Mouse (Mus musculus): ENCODE measurements at regions not wholly inside any gene's neighbourhood (a gene's known extent, or its start where the extent isn't known, plus 50 kb on each side); places are given as distances from the start of the nearest gene placed in this dataset.

DNA sequence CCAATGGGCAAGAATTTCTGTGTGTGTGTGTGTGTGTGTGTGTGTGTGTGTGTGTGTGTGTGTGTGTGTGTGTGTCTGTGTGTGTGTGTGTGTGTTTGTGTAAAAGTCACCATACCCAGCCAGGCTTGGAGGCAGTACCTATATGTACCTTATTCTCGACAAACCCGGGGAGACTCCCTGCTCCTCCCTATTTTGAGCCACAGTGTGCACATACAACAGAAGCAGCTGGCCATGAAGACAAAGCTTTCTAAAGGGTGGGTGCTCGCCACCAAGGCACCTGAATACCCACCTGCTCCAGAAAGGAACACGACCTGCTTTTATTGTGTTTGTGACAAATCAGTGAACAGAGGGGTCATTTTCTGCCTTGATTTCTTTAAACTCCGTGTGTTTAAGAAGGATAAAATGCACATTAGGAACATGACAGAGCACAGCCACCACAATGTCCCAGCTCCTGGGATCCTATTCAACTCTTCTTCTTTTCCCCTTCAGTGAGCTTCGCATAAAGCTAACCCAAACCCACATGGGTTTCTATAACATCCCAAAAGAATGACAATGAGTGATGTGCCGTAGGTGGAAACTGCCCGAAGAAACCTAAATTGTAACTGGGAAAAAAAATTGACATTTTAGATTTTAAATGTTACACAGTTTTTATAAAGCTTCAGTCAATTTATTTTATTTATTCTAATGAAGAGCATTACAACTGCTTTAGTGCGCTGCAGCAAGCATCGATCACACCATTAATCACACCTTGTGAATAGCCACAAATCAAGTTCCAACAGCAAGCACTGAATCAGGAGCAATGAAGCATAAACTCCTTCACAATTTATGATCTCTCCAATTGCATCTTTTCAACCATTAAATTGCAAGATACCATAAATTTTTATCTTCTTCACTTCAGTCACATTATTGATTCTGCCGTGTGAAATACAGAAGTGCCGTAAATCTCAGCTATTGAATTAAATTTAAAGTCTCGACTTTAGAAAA is 232.0 kb downstream of the Cdca7 start:
- H3K9ac ChIP-seq (replicated peaks; ENCODE audit: low read depth, low read length) = no peak overlapping the region
- H3K4me2 ChIP-seq (ENCODE audit: low read depth, low read length) = no peak overlapping the region
- WGBS = 88% methylated on average over 13 of the region's 13 CpGs
- ATAC-seq (ENCODE audit: insufficient read depth, low read depth) = no peak
- H3K9me3 ChIP-seq (replicated peaks; ENCODE audit: control insufficient read depth, low read length) = no peaks in the 10 kb centered on the region
- no peak for DNase-seq (ENCODE audit: low spot score)
- H3K36me3 ChIP-seq (replicated peaks; ENCODE audit: control insufficient read depth, insufficient read depth, low read length) = no peaks in the 10 kb centered on the region
- TF ChIP-seq CTCF (IDR thresholded peaks at IDR 0.05; ENCODE audit: low read depth) (no peak), EP300 (IDR thresholded peaks at IDR 0.05; ENCODE audit: low read depth) (no peak)
- no peak overlapping the region for H3K27ac ChIP-seq (ENCODE audit: low read depth)
- H3K4me3 ChIP-seq (ENCODE audit: low read depth, low read length) = no peak overlapping the region
- H3K27me3 ChIP-seq (ENCODE audit: control insufficient read depth, insufficient read depth, low read length) = no peaks in the 10 kb centered on the region
- peaks cover 7% of the 10 kb centered on the region; the same call in 1 of the 2 replicates for H3K4me1 ChIP-seq (ENCODE audit: control insufficient read depth, insufficient read depth)

DNA sequence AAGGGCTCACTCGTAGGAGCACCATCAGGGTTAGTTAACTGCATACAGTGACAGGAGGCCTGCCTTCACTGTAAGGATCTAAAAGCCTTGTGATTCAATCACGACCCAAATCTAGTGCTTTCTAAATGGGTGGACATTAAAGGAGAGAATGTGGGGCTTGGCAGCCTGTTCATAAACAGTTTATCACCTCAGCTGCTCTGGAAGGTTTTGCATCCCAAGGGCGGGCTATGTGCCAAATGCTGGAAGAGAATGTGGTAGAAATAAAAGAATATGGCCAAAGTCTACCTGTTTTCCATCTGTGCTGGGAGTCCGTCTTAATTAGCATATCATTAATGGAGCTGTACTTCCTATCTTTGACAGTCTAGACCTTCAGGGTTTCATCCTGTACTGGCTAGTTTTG is 241.0 kb downstream of the Cdca7 start:
- Histone ChIP-seq H3K9ac (replicated peaks; ENCODE audit: low read depth, low read length) (no peak overlapping the region), H3K4me1 (ENCODE audit: control insufficient read depth, insufficient read depth) (no peaks in the 10 kb centered on the region), H3K36me3 (replicated peaks; ENCODE audit: control insufficient read depth, insufficient read depth, low read length) (no peaks in the 10 kb centered on the region), H3K27me3 (ENCODE audit: control insufficient read depth, insufficient read depth, low read length) (no peaks in the 10 kb centered on the region), H3K4me2 (ENCODE audit: low read depth, low read length) (no peak overlapping the region), H3K27ac (ENCODE audit: low read depth) (no peak overlapping the region), H3K4me3 (ENCODE audit: low read depth, low read length) (no peak overlapping the region), H3K9me3 (replicated peaks; ENCODE audit: control insufficient read depth, low read length) (no peaks in the 10 kb centered on the region)
- ATAC-seq (ENCODE audit: insufficient read depth, low read depth) = no peak
- 80% methylated on average over 4 of the region's 4 CpGs for WGBS
- no peak for DNase-seq (ENCODE audit: low spot score)
- TF ChIP-seq EP300 (IDR thresholded peaks at IDR 0.05; ENCODE audit: low read depth) = no peak
- TF ChIP-seq CTCF (IDR thresholded peaks at IDR 0.05; ENCODE audit: low read depth) = no peak

DNA sequence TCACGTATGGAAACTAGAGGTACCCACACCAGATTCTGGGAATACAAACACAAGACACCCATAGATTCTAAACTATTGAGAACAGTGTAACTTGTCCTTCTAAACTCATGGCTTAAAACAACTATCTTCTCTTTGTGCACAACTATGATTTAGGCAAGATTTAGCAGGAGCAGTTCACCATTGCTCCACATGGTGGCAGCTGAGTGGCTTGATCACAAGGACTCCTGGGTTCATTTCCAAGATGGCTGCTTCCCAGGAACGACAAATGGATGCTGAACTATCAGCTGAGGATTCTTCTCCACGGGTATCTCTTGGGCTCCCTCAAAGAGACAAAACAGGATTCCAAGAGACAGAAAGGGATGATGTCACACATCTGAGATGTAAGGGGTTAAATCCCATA is 251.5 kb downstream of the Sp3 start:
- no peaks in the 10 kb centered on the region for H3K27me3 ChIP-seq (ENCODE audit: control insufficient read depth, insufficient read depth, low read length)
- no peak for TF ChIP-seq EP300 (IDR thresholded peaks at IDR 0.05; ENCODE audit: low read depth)
- TF ChIP-seq CTCF (IDR thresholded peaks at IDR 0.05; ENCODE audit: low read depth) = peak; percentile 82
- H3K9ac ChIP-seq (replicated peaks; ENCODE audit: low read depth, low read length) = no peak overlapping the region
- H3K4me3 ChIP-seq (ENCODE audit: low read depth, low read length) = no peak overlapping the region
- peaks cover 5% of the 10 kb centered on the region; the same call in 1 of the 2 replicates for H3K4me1 ChIP-seq (ENCODE audit: control insufficient read depth, insufficient read depth)
- no peaks in the 10 kb centered on the region for H3K36me3 ChIP-seq (replicated peaks; ENCODE audit: control insufficient read depth, insufficient read depth, low read length)
- 38% methylated on average over 3 of the region's 3 CpGs for WGBS
- H3K4me2 ChIP-seq (ENCODE audit: low read depth, low read length) = no peak overlapping the region
- DNase-seq (ENCODE audit: low spot score) (peak; percentile 47), ATAC-seq (ENCODE audit: insufficient read depth, low read depth) (no peak)
- no peak overlapping the region for H3K27ac ChIP-seq (ENCODE audit: low read depth)
- H3K9me3 ChIP-seq (replicated peaks; ENCODE audit: control insufficient read depth, low read length) = no peaks in the 10 kb centered on the region

DNA sequence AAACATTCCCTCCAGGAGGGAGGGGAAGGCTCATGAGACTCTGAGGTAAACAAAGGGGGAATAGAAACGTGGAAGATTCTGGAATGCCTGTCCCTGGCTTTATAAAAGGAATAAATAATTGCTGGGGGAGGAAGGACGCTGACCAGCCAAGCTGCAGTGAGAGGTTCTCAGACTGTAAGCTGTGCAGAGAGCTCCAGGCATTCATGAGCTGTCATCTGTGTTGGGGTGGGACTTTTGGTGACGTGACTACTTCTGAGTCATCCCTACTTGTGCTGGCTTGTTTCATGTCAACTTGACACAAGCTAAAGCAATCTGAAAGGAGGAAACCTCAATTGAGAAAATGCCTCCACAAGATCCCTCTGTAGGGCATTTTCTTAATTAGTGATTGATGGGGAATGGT is 246.9 kb downstream of the Sp3 start:
- no peaks in the 10 kb centered on the region for H3K4me1 ChIP-seq (ENCODE audit: control insufficient read depth, insufficient read depth)
- H3K9ac ChIP-seq (replicated peaks; ENCODE audit: low read depth, low read length) = no peak overlapping the region
- TF ChIP-seq EP300 (IDR thresholded peaks at IDR 0.05; ENCODE audit: low read depth) (no peak), CTCF (IDR thresholded peaks at IDR 0.05; ENCODE audit: low read depth) (no peak)
- H3K9me3 ChIP-seq (replicated peaks; ENCODE audit: control insufficient read depth, low read length) = no peaks in the 10 kb centered on the region
- no peak for ATAC-seq (ENCODE audit: insufficient read depth, low read depth)
- no peaks in the 10 kb centered on the region for H3K27me3 ChIP-seq (ENCODE audit: control insufficient read depth, insufficient read depth, low read length)
- no peak overlapping the region for H3K4me3 ChIP-seq (ENCODE audit: low read depth, low read length)
- no peaks in the 10 kb centered on the region for H3K36me3 ChIP-seq (replicated peaks; ENCODE audit: control insufficient read depth, insufficient read depth, low read length)
- H3K4me2 ChIP-seq (ENCODE audit: low read depth, low read length) = no peak overlapping the region
- no peak overlapping the region for H3K27ac ChIP-seq (ENCODE audit: low read depth)
- no peak for DNase-seq (ENCODE audit: low spot score)
- WGBS = 33% methylated on average over 3 of the region's 3 CpGs

GRCm38 (mm10) chr2:72735035-72735434 is 245.2 kb downstream of the Sp3 start:
- Histone ChIP-seq H3K9ac (replicated peaks; ENCODE audit: low read depth, low read length) (no peak overlapping the region), H3K4me3 (ENCODE audit: low read depth, low read length) (no peak overlapping the region), H3K27ac (ENCODE audit: low read depth) (no peak overlapping the region), H3K4me1 (ENCODE audit: control insufficient read depth, insufficient read depth) (no peaks in the 10 kb centered on the region), H3K4me2 (ENCODE audit: low read depth, low read length) (no peak overlapping the region), H3K27me3 (ENCODE audit: control insufficient read depth, insufficient read depth, low read length) (no peaks in the 10 kb centered on the region), H3K9me3 (replicated peaks; ENCODE audit: control insufficient read depth, low read length) (no peaks in the 10 kb centered on the region), H3K36me3 (replicated peaks; ENCODE audit: control insufficient read depth, insufficient read depth, low read length) (no peaks in the 10 kb centered on the region)
- ATAC-seq (ENCODE audit: insufficient read depth, low read depth) (no peak), DNase-seq (ENCODE audit: low spot score) (no peak)
- TF ChIP-seq EP300 (IDR thresholded peaks at IDR 0.05; ENCODE audit: low read depth) = no peak
- no peak for TF ChIP-seq CTCF (IDR thresholded peaks at IDR 0.05; ENCODE audit: low read depth)
- 90% methylated on average over 9 of the region's 9 CpGs for WGBS

All from heart, postnatal 0 days (tissue).